Mouse (Mus musculus) brain, embryonic 14.5 days (tissue): Measurements from ENCODE around the gene C1ql4.

Source experiments
- CTCF ChIP-seq: fragments of 200-500 bp; IDR thresholded peaks from 2 replicates; pipeline ENCODE4 v1.5.1; 2012; ENCODE audit warnings: inconsistent platforms, mild to moderate bottlenecking, moderate library complexity, borderline replicate concordance; ENCODE audit not compliant: insufficient read depth, insufficient read length; ENCODE audit errors: extremely low read depth
- POLR2A ChIP-seq: fragments of 200-500 bp; IDR thresholded peaks from 2 replicates; pipeline ENCODE4 v1.6.1; 2012; ENCODE audit warnings: mild to moderate bottlenecking, inconsistent platforms, borderline replicate concordance; ENCODE audit not compliant: poor library complexity, insufficient read depth, insufficient read length, severe bottlenecking; ENCODE audit errors: extremely low read depth

DNA sequence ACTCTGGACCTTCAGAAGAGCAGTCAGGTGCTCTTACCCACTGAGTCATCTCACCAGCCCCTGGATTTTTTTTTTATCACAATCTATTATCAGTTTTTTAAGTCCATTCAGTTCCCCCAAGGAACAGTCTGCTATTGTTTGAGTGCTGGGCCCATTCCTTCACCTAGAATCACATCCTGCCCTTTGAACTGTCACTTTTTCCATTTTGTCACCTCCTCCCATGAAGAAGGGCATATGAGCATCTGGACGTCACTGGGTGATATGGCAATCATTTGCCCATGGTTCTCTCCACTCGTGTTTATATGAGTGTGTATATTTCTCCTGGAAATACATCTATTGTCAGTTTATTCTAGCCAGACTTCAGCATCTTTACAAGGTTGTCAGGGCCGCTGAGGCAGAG lies 20.2 kb upstream of the C1ql4 start:
- TF ChIP-seq CTCF: no peak
- TF ChIP-seq POLR2A: no peak
